ENCODE assay signal across 11 mouse cellular contexts in genomic region chr3:53376864-53377447, GRCm38 (mm10).
A peak's percentile ranks its signal among the peaks of the same experiment; 100 is the strongest.
DNase-seq lines count a peak whose midpoint lies in the region; ATAC-seq lines count a peak whose summit lies in the region.
"Had no signal": no experiment of that assay in that cellular context is flagged by ENCODE, and none has a peak within 500 bp of the region (broad histone marks: within the 10 kb centered on the region; RNA-seq: fewer than 3 reads in every experiment).

No protein-coding gene starts in this region.

- no peaks in the 10 kb centered on the region for H3K27me3 ChIP-seq in limb, embryonic 12.5 days
- no peaks in the 10 kb centered on the region for H3K27me3 ChIP-seq in limb, embryonic 10.5 days (ENCODE audit: low read depth, poor library complexity, severe bottlenecking)
- no peaks in the 10 kb centered on the region for H3K27me3 ChIP-seq in intestine, embryonic 16.5 days (replicated peaks; ENCODE audit: control insufficient read depth, insufficient read depth, low read length)

- peak overlapping the region; percentile 13; the same call in 1 of the 2 replicates for H3K27ac ChIP-seq in limb, embryonic 12.5 days
- H3K27ac ChIP-seq in limb, embryonic 10.5 days: no peak overlapping the region
- H3K27ac ChIP-seq in intestine, embryonic 16.5 days (ENCODE audit: low read length): no peak overlapping the region

- H3K36me3 ChIP-seq in limb, embryonic 12.5 days: no peaks in the 10 kb centered on the region
- H3K36me3 ChIP-seq in limb, embryonic 10.5 days: no peaks in the 10 kb centered on the region
- no peaks in the 10 kb centered on the region for H3K36me3 ChIP-seq in intestine, embryonic 16.5 days (ENCODE audit: control insufficient read depth, insufficient read depth, low read length)

- H3K4me2 ChIP-seq in limb, embryonic 12.5 days: peak overlapping the region; percentile 13; the same call in 1 of the 2 replicates
- H3K4me2 ChIP-seq in intestine, embryonic 16.5 days (ENCODE audit: low read depth, low read length): no peak overlapping the region

- ATAC-seq in limb, embryonic 12.5 days (ENCODE audit: insufficient number of reproducible peaks, insufficient read depth, low FRiP score, low TSS enrichment, low read depth): no peak
- no peak for ATAC-seq in intestine, embryonic 16.5 days
- ATAC-seq: hindbrain, embryonic 16.5 days had no signal

- 84% methylated on average over 3 of the region's 3 CpGs for WGBS in limb, embryonic 12.5 days
- WGBS in limb, embryonic 10.5 days: 85% methylated on average over 3 of the region's 3 CpGs
- WGBS in intestine, embryonic 16.5 days: 69% methylated on average over 3 of the region's 3 CpGs

- H3K4me3 ChIP-seq in limb, embryonic 12.5 days (replicated peaks): no peak overlapping the region
- no peak overlapping the region for H3K4me3 ChIP-seq in limb, embryonic 10.5 days
- no peak overlapping the region for H3K4me3 ChIP-seq in intestine, embryonic 16.5 days (ENCODE audit: low read length)

- H3K9ac ChIP-seq in limb, embryonic 12.5 days (replicated peaks): no peak overlapping the region
- H3K9ac ChIP-seq in intestine, embryonic 16.5 days (ENCODE audit: low read depth, low read length): no peak overlapping the region

- no peak for DNase-seq in limb, embryonic 10.5 days (ENCODE audit: low spot score)
- peak; percentile 62 to 82 for DNase-seq in frontal cortex, adult 2 months (ENCODE audit: extremely low spot score in 1 of 2, low spot score in 1 of 2)
- peak; percentile 16 to 48 for DNase-seq in left cerebral cortex, adult 18-20 months (ENCODE audit: low spot score in 2 of 2)
- DNase-seq in right cerebral cortex, postnatal 25 days: peak; percentile 21
- DNase-seq in cerebellum, adult 9-11 months: no peak
- no peak for DNase-seq in heart, adult 8-10 months (ENCODE audit: low spot score)
- DNase-seq: kidney, postnatal 4 days; lung, postnatal 14 days had no signal

- no peaks in the 10 kb centered on the region for H3K9me3 ChIP-seq in limb, embryonic 12.5 days
- no peaks in the 10 kb centered on the region for H3K9me3 ChIP-seq in limb, embryonic 10.5 days (replicated peaks)
- H3K9me3 ChIP-seq in intestine, embryonic 16.5 days (ENCODE audit: control insufficient read depth, low read length): no peaks in the 10 kb centered on the region

- H3K4me1 ChIP-seq in limb, embryonic 12.5 days (replicated peaks): peaks cover 14% of the 10 kb centered on the region
- peaks cover 7% of the 10 kb centered on the region for H3K4me1 ChIP-seq in limb, embryonic 10.5 days
- no peaks in the 10 kb centered on the region for H3K4me1 ChIP-seq in intestine, embryonic 16.5 days (ENCODE audit: control insufficient read depth, insufficient read depth, low read length)

Comparison
In these comparisons a context has a peak if more than half of its experiments do, and no peak if none do; other contexts are left out.
1. DNase-seq: peak in frontal cortex, adult 2 months (2 of 2), left cerebral cortex, adult 18-20 months (2 of 2) and right cerebral cortex, postnatal 25 days (single experiment); none in limb, embryonic 10.5 days (single experiment), cerebellum, adult 9-11 months (single experiment) and heart, adult 8-10 months (single experiment).